Mouse (Mus musculus) heart, embryonic 13.5 days (tissue): Measurements from ENCODE around the gene H2afx. TPM values are rescaled to one million over a fixed set of nuclear protein-coding genes. Genes with fewer than 3 reads are reported as not detected.
A peak's percentile ranks its signal among the peaks of the same experiment; 100 is the strongest.
"Not testable (repeated sequence)": the region's sequence is repeated elsewhere in the genome, so short reads cannot be mapped to it uniquely, and the experiment has no call there.

Experiments used
- ATAC-seq: fragments of 200-750 bp; cut with Nextera tagmentation; 2 replicates; pipeline ENCODE4 v1.8.0; 2017; ENCODE audit warnings: moderate TSS enrichment; ENCODE audit not compliant: insufficient number of reproducible peaks, low FRiP score, low TSS enrichment; ENCODE audit errors: extremely low read depth
- H3K27ac ChIP-seq: fragments of 300-500 bp; sonication (generic); replicated peaks from 2 replicates; pipeline ENCODE4 v1.5.1; 2015; ENCODE audit warnings: moderate library complexity, mild to moderate bottlenecking, inconsistent platforms
- H3K27me3 ChIP-seq: fragments of 300-500 bp; sonication (generic); replicated peaks from 2 replicates; pipeline ENCODE4 v1.6.1; 2015; ENCODE audit warnings: mild to moderate bottlenecking, inconsistent platforms
- H3K36me3 ChIP-seq: fragments of 300-500 bp; sonication (generic); 2 replicates; pipeline ENCODE4 v1.6.1; 2015; ENCODE audit warnings: mild to moderate bottlenecking, inconsistent platforms
- H3K4me1 ChIP-seq: fragments of 300-500 bp; sonication (generic); 2 replicates; pipeline ENCODE4 v1.6.1; 2015; ENCODE audit warnings: inconsistent platforms
- H3K4me2 ChIP-seq: fragments of 300-500 bp; sonication (generic); 2 replicates; pipeline ENCODE4 v1.6.1; 2015; ENCODE audit warnings: inconsistent platforms, mild to moderate bottlenecking, moderate library complexity
- H3K4me3 ChIP-seq: fragments of 300-500 bp; sonication (generic); 2 replicates; pipeline ENCODE4 v1.5.1; 2015; ENCODE audit warnings: moderate library complexity, mild to moderate bottlenecking, inconsistent platforms
- H3K9ac ChIP-seq: fragments of 300-500 bp; sonication (generic); 2 replicates; pipeline ENCODE4 v1.6.1; 2015; ENCODE audit warnings: inconsistent platforms, mild to moderate bottlenecking, moderate library complexity
- H3K9me3 ChIP-seq: fragments of 300-500 bp; sonication (generic); 2 replicates; pipeline ENCODE4 v1.6.1; 2016; ENCODE audit warnings: inconsistent platforms
- WGBS: fragments of 180-500 bp; shearing (Covaris S2); methylation state at CpG from one replicate; pipeline ENCODE4 v1.1.7; 2015; ENCODE audit warnings: mixed read lengths; 5-methylcytosine and 5-hydroxymethylcytosine counted together
- polyA plus RNA-seq: library from polyadenylated mRNA; unstranded; fragments of >200 nt; fragmentation: Nextera tagmentation; extraction: Ambion mirVana; gene quantifications from 2 replicates; pipeline ENCODE4 v1.2.1, GENCODE M21; 2015

Gene H2afx
- polyA plus RNA-seq, 1 experiment from 2014 or later = 199 TPM

DNA sequence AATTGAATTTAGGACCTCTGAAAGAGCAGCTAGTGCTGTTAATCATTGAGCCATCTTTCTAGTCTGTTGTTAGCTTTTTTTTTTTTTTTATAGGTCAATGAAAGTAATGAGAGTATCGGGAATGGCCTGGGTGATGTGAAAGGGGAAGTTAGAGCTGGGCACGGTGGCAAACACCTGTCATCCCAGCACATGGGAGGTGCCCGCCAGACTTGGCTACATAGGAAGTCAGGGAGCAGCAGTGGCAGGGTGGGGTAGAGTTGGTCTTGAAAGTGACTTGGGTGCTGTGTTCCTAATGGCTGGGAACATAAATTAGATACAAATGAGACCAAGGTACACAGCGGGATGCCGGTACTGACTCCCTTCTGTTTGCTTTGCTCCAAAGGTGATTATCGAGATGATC lies 3.8 kb upstream of the H2afx start:
- H3K27ac ChIP-seq = no peak overlapping the region
- H3K27me3 ChIP-seq = no peaks in the 10 kb centered on the region
- peaks cover 17% of the 10 kb centered on the region for H3K4me1 ChIP-seq
- H3K36me3 ChIP-seq = peaks cover 63% of the 10 kb centered on the region
- H3K9me3 ChIP-seq = no peaks in the 10 kb centered on the region
- H3K4me2 ChIP-seq = no peak overlapping the region
- H3K9ac ChIP-seq = no peak overlapping the region
- ATAC-seq = no peak
- WGBS = 89% methylated on average over 6 of the region's 6 CpGs
- H3K4me3 ChIP-seq = no peak overlapping the region

GRCm38 (mm10) chr9:44332918-44333638 lies 1.4 kb upstream of the H2afx start:
- Histone ChIP-seq H3K36me3 (peaks cover 77% of the 10 kb centered on the region), H3K27me3 (no peaks in the 10 kb centered on the region), H3K9ac (no peak overlapping the region), H3K4me1 (peaks cover 29% of the 10 kb centered on the region), H3K27ac (no peak overlapping the region), H3K4me2 (no peak overlapping the region), H3K4me3 (no peak overlapping the region), H3K9me3 (no peaks in the 10 kb centered on the region)
- WGBS = 94% methylated on average over 13 of the region's 13 CpGs
- no peak for ATAC-seq

GRCm38 (mm10) chr9:44335331-44336092 lies 1.0 kb downstream of the H2afx start:
- under 1% methylated on average over 50 of the region's 50 CpGs for WGBS

GRCm38 (mm10) chr9:44336093-44336406 lies 1.6 kb downstream of the H2afx start:
- WGBS = 2% methylated on average over 5 of the region's 5 CpGs
- Histone ChIP-seq H3K4me3 (peak overlapping the region; percentile 97), H3K36me3 (peaks cover 77% of the 10 kb centered on the region), H3K4me1 (peaks cover 29% of the 10 kb centered on the region), H3K4me2 (peak overlapping the region; percentile 81), H3K27ac (peak overlapping the region; percentile 99), H3K27me3 (no peaks in the 10 kb centered on the region), H3K9me3 (no peaks in the 10 kb centered on the region), H3K9ac (peak overlapping the region; percentile 99)
- no peak for ATAC-seq

More at GRCm38 (mm10) chr9:44335331-44336092, 1.0 kb downstream of the H2afx start:
- Histone ChIP-seq H3K4me3 (peak overlapping the region; percentile 97), H3K9me3 (no peaks in the 10 kb centered on the region), H3K27me3 (no peaks in the 10 kb centered on the region), H3K4me1 (peaks cover 29% of the 10 kb centered on the region), H3K36me3 (peaks cover 77% of the 10 kb centered on the region), H3K4me2 (peak overlapping the region; percentile 81), H3K9ac (peak overlapping the region; percentile 99), H3K27ac (peak overlapping the region; percentile 99)
- ATAC-seq = peak; percentile 11

DNA sequence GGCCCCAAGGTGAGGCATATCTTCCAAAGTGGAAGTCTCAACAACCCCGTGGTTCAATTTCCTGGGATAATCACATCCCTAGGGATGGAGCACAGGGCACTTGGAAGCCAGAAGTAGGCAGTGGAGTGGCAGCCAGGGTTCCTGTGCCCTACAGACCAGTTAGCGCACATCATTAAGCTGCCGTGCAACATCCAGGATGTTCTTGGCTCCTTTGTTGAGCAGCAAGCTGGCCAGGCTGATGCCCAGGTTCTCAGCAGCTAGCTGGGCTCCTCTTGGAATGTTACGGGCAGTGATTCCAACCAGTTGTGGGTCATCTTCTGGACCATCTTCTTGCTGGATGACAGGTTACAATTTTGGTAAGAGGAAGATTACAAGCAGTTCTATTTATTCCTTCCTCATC lies 2.0 kb downstream of the H2afx start:
- 42% methylated on average over 4 of the region's 4 CpGs for WGBS
- Histone ChIP-seq H3K4me3 (peak overlapping the region; percentile 97), H3K27ac (peak overlapping the region; percentile 29), H3K4me2 (peak overlapping the region; percentile 81), H3K36me3 (peaks cover 77% of the 10 kb centered on the region), H3K4me1 (peaks cover 29% of the 10 kb centered on the region), H3K9ac (peak overlapping the region; percentile 99)
- not testable (repeated sequence) for H3K27me3 ChIP-seq, ATAC-seq, H3K9me3 ChIP-seq

DNA sequence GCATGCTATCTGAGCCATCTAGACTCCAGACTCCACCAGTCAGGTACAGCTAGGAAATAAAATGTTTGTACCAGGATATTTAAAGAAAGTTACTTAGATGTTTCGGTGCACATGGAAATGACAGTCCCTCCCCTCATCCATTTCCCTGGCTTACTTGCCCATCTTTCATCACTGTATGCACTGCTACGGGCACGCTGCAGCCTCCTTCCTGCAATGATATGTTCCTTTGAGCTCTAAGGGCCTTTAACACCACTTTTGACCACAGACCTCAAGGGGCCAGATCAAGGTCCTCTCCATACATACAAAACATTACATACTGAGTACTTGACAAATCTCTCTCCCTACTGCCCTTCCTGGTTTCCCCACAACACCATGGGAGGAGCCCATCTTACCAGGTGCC lies 2.5 kb downstream of the H2afx start:
- Histone ChIP-seq H3K4me3 (peak overlapping the region; percentile 97), H3K9ac (peak overlapping the region; percentile 99), H3K27me3 (no peaks in the 10 kb centered on the region), H3K4me1 (peaks cover 34% of the 10 kb centered on the region), H3K36me3 (peaks cover 76% of the 10 kb centered on the region), H3K4me2 (peak overlapping the region; percentile 81), H3K9me3 (no peaks in the 10 kb centered on the region), H3K27ac (peak overlapping the region; percentile 29)
- 58% methylated on average over 3 of the region's 3 CpGs for WGBS
- no peak for ATAC-seq

DNA sequence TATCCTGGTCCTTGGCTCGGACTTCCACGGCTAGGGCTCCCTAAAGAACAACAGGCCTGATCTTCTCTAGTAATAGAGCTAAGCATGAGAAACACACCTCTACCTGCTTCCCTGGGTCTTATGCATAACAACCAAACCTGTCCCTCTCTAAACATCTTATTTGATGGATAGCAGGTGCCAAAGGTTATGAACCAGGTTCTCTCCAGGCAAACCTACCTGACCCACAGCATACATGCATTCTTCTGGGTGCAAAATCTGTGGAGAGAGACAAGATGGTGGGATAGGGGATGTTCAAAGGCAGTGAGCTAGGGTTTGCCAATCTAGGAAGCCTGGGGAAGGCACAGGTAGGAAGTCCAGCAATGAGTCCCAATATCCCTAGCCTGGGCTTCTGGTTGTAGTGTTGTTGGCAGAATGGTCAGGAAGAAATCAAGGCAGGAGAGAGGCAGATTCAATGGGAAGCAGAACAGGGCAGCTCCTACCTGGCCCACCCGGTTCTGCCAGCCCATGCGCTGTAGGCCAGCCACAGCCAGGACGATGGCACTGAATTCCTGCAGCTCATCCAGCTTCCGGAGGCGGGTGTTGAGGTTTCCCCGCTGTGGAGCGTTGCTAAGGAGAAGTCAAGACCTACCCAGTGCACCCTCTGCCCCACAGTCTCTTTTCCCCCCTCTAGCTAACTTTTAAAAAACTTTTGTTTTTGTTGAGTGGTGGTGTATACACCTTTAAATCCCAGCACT lies 3.1 kb downstream of the H2afx start:
- H3K4me3 ChIP-seq = peak overlapping the region; percentile 97
- H3K9ac ChIP-seq = peak overlapping the region; percentile 99
- H3K27me3 ChIP-seq = no peaks in the 10 kb centered on the region
- H3K36me3 ChIP-seq = peaks cover 70% of the 10 kb centered on the region
- WGBS = 60% methylated on average over 9 of the region's 9 CpGs
- no peaks in the 10 kb centered on the region for H3K9me3 ChIP-seq
- peak overlapping the region; percentile 81 for H3K4me2 ChIP-seq
- peak overlapping the region; percentile 29; the same call in 1 of the 2 replicates for H3K27ac ChIP-seq
- H3K4me1 ChIP-seq = peaks cover 40% of the 10 kb centered on the region
- ATAC-seq = no peak

- H3K36me3 ChIP-seq = peaks cover 60% of the 10 kb centered on the region
- peak overlapping the region; percentile 81 for H3K4me2 ChIP-seq
- no peak overlapping the region for H3K9ac ChIP-seq
- WGBS = 76% methylated on average over 5 of the region's 5 CpGs
- no peaks in the 10 kb centered on the region for H3K27me3 ChIP-seq
- H3K27ac ChIP-seq = no peak overlapping the region
- no peak for ATAC-seq
- peaks cover 48% of the 10 kb centered on the region for H3K4me1 ChIP-seq
- H3K4me3 ChIP-seq = peak overlapping the region; percentile 23; the same call in 1 of the 2 replicates
- no peaks in the 10 kb centered on the region for H3K9me3 ChIP-seq
These were observed 4.1 kb downstream of the H2afx start for GRCm38 (mm10) chr9:44338574-44338973.

DNA sequence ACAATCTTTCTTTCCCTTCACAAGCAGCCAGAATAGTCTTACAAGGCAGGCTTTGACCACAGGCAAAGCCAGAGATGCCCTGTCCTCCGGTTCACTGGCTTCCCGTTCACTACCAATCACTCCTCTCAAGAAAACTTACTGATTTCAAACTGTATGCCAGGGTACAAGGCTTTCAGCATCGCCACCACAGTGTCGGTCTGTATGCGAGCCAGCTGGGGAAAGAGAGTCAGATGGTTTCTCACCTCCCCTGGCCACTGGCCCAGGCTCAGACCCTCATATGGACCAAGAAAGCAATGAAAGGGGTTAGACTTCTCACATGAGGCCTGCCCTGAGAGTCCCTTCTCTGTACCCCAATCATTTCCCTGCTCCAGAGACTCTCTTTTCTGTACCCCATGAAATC lies 7.0 kb downstream of the H2afx start:
- Histone ChIP-seq H3K27ac (peak overlapping the region; percentile 100), H3K27me3 (no peaks in the 10 kb centered on the region), H3K9me3 (no peaks in the 10 kb centered on the region), H3K4me2 (peak overlapping the region; percentile 81), H3K36me3 (peaks cover 56% of the 10 kb centered on the region), H3K9ac (peak overlapping the region; percentile 95), H3K4me1 (peaks cover 43% of the 10 kb centered on the region), H3K4me3 (peak overlapping the region; percentile 87)
- 68% methylated on average over 5 of the region's 5 CpGs for WGBS
- ATAC-seq = no peak

DNA sequence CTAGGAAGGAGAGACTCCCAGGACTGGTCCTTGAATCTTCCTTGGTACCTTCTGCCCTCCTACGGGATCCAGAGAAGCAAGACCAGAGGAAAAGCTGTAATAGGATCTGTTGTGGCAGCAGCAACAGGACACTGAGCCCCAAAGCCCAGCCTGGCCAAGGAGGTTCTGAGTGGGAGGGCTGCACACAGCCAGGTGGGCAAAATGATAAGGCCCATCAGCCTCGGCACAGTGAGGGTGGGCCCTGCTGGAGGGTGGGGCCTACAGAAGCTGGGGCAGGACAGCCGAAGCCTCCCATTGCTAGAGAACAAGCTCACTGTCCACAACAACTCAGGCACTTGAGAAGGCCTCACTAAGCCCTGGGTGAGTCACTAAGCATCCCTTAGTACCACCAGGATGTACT lies 7.7 kb downstream of the H2afx start:
- peak; percentile 39 for ATAC-seq
- no peaks in the 10 kb centered on the region for H3K9me3 ChIP-seq
- H3K9ac ChIP-seq = peak overlapping the region; percentile 95
- H3K36me3 ChIP-seq = peaks cover 56% of the 10 kb centered on the region
- H3K4me2 ChIP-seq = peak overlapping the region; percentile 81
- peak overlapping the region; percentile 100 for H3K27ac ChIP-seq
- 47% methylated on average over 3 of the region's 3 CpGs for WGBS
- peaks cover 36% of the 10 kb centered on the region for H3K4me1 ChIP-seq
- H3K27me3 ChIP-seq = no peaks in the 10 kb centered on the region
- peak overlapping the region; percentile 87 for H3K4me3 ChIP-seq

GRCm38 (mm10) chr9:44342605-44343004 lies 8.1 kb downstream of the H2afx start:
- WGBS = 80% methylated on average over 1 of the region's 1 CpGs
- no peaks in the 10 kb centered on the region for H3K9me3 ChIP-seq
- peak overlapping the region; percentile 95 for H3K9ac ChIP-seq
- no peaks in the 10 kb centered on the region for H3K27me3 ChIP-seq
- peaks cover 32% of the 10 kb centered on the region for H3K4me1 ChIP-seq
- peak overlapping the region; percentile 81 for H3K4me2 ChIP-seq
- ATAC-seq = no peak
- peaks cover 56% of the 10 kb centered on the region for H3K36me3 ChIP-seq
- H3K4me3 ChIP-seq = peak overlapping the region; percentile 87
- H3K27ac ChIP-seq = peak overlapping the region; percentile 100
